Mouse (Mus musculus) thymus, adult 2 months (tissue): Measurements from ENCODE around the gene Ankle2. TPM values are rescaled to one million over a fixed set of nuclear protein-coding genes. Genes with fewer than 3 reads are reported as not detected.

Experiments used
- DNase-seq: peaks from one replicate; pipeline ENCODE4 v3.0.0; 2021
- H3K27ac ChIP-seq: fragments of 200-500 bp; 2 replicates; pipeline ENCODE4 v1.5.1; 2012; ENCODE audit warnings: low read length, control low read depth; ENCODE audit not compliant: control insufficient read depth, insufficient read depth
- H3K27me3 ChIP-seq: fragments of 200-500 bp; 2 replicates; pipeline ENCODE4 v1.6.1; 2012; ENCODE audit warnings: mild to moderate bottlenecking, low read length, moderate library complexity, mixed read lengths; ENCODE audit not compliant: control insufficient read depth, insufficient read depth
- H3K36me3 ChIP-seq: fragments of 200-500 bp; 2 replicates; pipeline ENCODE4 v1.6.1; 2012; ENCODE audit warnings: mild to moderate bottlenecking, low read length, moderate library complexity; ENCODE audit not compliant: control insufficient read depth, insufficient read depth
- H3K4me1 ChIP-seq: fragments of 200-500 bp; replicated peaks from 2 replicates; pipeline ENCODE4 v1.6.1; 2012; ENCODE audit warnings: low read length; ENCODE audit not compliant: control insufficient read depth, insufficient read depth
- H3K4me3 ChIP-seq: fragments of 200-500 bp; 2 replicates; pipeline ENCODE4 v1.5.1; 2012; ENCODE audit warnings: mild to moderate bottlenecking, low read length, control low read depth, moderate library complexity; ENCODE audit not compliant: control insufficient read depth, insufficient read depth
- CTCF ChIP-seq: fragments of 200-500 bp; IDR thresholded peaks from 2 replicates; pipeline ENCODE4 v1.5.1; 2012; ENCODE audit warnings: mild to moderate bottlenecking, control low read depth, low read length, moderate library complexity, borderline replicate concordance; ENCODE audit not compliant: control insufficient read depth, poor library complexity, insufficient read depth; ENCODE audit errors: extremely low read depth
- POLR2A ChIP-seq: fragments of 200-500 bp; IDR thresholded peaks from 2 replicates; pipeline ENCODE4 v1.6.1; 2012; ENCODE audit warnings: mild to moderate bottlenecking, low read length, control low read depth, moderate library complexity; ENCODE audit not compliant: control insufficient read depth, poor library complexity, insufficient read depth; ENCODE audit errors: extremely low read depth
- WGBS: fragments of 180-500 bp; shearing (Covaris S2); methylation state at CpG from one replicate; pipeline ENCODE4 v1.1.7; 2018; 5-methylcytosine and 5-hydroxymethylcytosine counted together
- polyA plus RNA-seq: library from polyadenylated mRNA; depleted of rRNA; stranded (reverse); fragments of >200 nt; gene quantifications from 2 replicates; pipeline ENCODE4 v1.2.3, GENCODE M21; 2012; rRNA removed

The Ankle2 gene
- polyA plus RNA-seq: 12.9 and 13.5 TPM in 2 replicates

- peak; percentile 93 for DNase-seq
- TF ChIP-seq POLR2A (peak; percentile 84), CTCF (peak; percentile 30; the same call in 1 of the 2 replicates)
- Histone ChIP-seq H3K27me3 (no peaks in the 10 kb centered on the region), H3K4me1 (peaks cover 3% of the 10 kb centered on the region), H3K27ac (peak within 1 kb of the TSS; percentile 27; the same call in 1 of the 2 replicates), H3K36me3 (0 out of 2 replicates have a peak, but pooled peaks cover 9% of the 10 kb centered on the region), H3K4me3 (peak within 1 kb of the TSS; percentile 88)
- WGBS: under 1% methylated on average over 81 of the region's 81 CpGs
Measured at GRCm38 (mm10) chr5:110230780-110231461, at the start of gene Ankle2. Ankle2 (plus strand) TSS chr5:110231004.

- WGBS: 95% methylated on average over 5 of the region's 5 CpGs
- 0 out of 2 replicates have a peak, but pooled peaks cover 2% of the 10 kb centered on the region for H3K4me1 ChIP-seq
- H3K27ac ChIP-seq: no peak overlapping the region
- H3K27me3 ChIP-seq: no peaks in the 10 kb centered on the region
- TF ChIP-seq POLR2A (no peak), CTCF (no peak)
- no peak overlapping the region for H3K4me3 ChIP-seq
- peaks cover 24% of the 10 kb centered on the region for H3K36me3 ChIP-seq
- no peak for DNase-seq
Measured at GRCm38 (mm10) chr5:110181716-110182115, 49.1 kb upstream of the Ankle2 start.

- Histone ChIP-seq H3K36me3 (peaks cover 59% of the 10 kb centered on the region), H3K4me1 (no peaks in the 10 kb centered on the region), H3K4me3 (no peak overlapping the region), H3K27me3 (no peaks in the 10 kb centered on the region), H3K27ac (no peak overlapping the region)
- 87% methylated on average over 10 of the region's 10 CpGs for WGBS
- no peak for TF ChIP-seq POLR2A
- no peak for TF ChIP-seq CTCF
- DNase-seq: peak; percentile 29
Measured at GRCm38 (mm10) chr5:110203164-110203895, 27.5 kb upstream of the Ankle2 start.

- peak; percentile 6 for DNase-seq
- Histone ChIP-seq H3K27me3 (no peaks in the 10 kb centered on the region), H3K36me3 (peaks cover 71% of the 10 kb centered on the region), H3K4me1 (no peaks in the 10 kb centered on the region), H3K4me3 (no peak overlapping the region), H3K27ac (no peak overlapping the region)
- WGBS: 77% methylated on average over 6 of the region's 6 CpGs
- TF ChIP-seq POLR2A (no peak), CTCF (no peak)
Measured at GRCm38 (mm10) chr5:110204777-110205176, 26.0 kb upstream of the Ankle2 start.

- WGBS: 81% methylated on average over 2 of the region's 2 CpGs
- H3K4me3 ChIP-seq: no peak overlapping the region
- no peaks in the 10 kb centered on the region for H3K27me3 ChIP-seq
- TF ChIP-seq CTCF: no peak
- no peak for TF ChIP-seq POLR2A
- H3K4me1 ChIP-seq: no peaks in the 10 kb centered on the region
- no peak for DNase-seq
- H3K36me3 ChIP-seq: peaks cover 61% of the 10 kb centered on the region
- H3K27ac ChIP-seq: no peak overlapping the region
Measured at GRCm38 (mm10) chr5:110211312-110211711, 19.5 kb upstream of the Ankle2 start.

GRCm38 (mm10) chr5:110216780-110217179, 14.0 kb upstream of the Ankle2 start:
- TF ChIP-seq POLR2A: no peak
- no peak for TF ChIP-seq CTCF
- DNase-seq: no peak
- Histone ChIP-seq H3K27ac (no peak overlapping the region), H3K27me3 (no peaks in the 10 kb centered on the region), H3K4me1 (no peaks in the 10 kb centered on the region), H3K4me3 (no peak overlapping the region), H3K36me3 (peaks cover 69% of the 10 kb centered on the region)
- WGBS: 96% methylated on average over 3 of the region's 3 CpGs
